Mouse (Mus musculus): Measurements from ENCODE around the gene Mmp15. TPM values are rescaled to one million over a fixed set of nuclear protein-coding genes. Genes with fewer than 3 reads are reported as not detected.

Gene Mmp15
- polyA plus RNA-seq, 1 experiment from 2014 or later = 41.3 TPM

DNA sequence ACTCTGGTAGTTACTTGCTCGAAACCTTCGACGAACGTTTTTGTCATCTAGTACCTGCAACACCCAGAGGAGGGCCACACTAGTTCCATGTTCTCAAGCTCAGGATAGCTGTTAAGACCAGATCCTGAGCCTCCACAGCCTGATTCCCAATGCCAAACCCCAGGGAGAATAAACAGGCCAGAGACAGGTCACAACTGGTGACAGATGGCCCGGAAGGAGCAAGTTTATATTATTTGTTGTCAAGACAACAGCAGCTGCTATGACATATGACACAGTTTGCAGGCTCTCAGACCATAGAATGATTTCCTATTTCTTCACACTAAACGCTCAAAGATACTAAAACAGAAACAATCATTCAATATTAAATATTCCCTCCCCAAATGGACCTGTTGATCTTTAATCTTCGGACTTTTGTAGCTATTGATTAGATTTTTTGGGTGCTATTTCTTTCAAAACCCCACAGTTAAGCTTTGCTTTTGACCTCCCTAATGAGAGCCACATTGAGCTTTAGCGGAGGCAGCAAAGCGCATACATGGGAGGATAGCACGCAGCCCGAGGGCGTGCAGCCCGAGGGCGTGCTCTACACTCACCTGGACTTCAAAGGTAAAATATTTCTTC, 70.2 kb downstream of the Mmp15 start:
- H3K4me3 ChIP-seq = no peak overlapping the region
- peaks cover 39% of the 10 kb centered on the region for H3K36me3 ChIP-seq
- H3K27ac ChIP-seq = no peak overlapping the region
- ATAC-seq (ENCODE audit: low FRiP score, low read depth) = no peak
- no peaks in the 10 kb centered on the region for H3K27me3 ChIP-seq (replicated peaks)
- H3K9me3 ChIP-seq = no peaks in the 10 kb centered on the region
- 95% methylated on average over 14 of the region's 14 CpGs for WGBS
- H3K4me1 ChIP-seq = peaks cover 11% of the 10 kb centered on the region; the same call in 1 of the 2 replicates
- no peak overlapping the region for H3K9ac ChIP-seq
- no peak overlapping the region for H3K4me2 ChIP-seq (replicated peaks)

Other genes with a start within 250 kb of the Mmp15 start
- 12.8 and 15.0 TPM in 2 replicates for gene Kifc3, start 149.5 kb upstream of the Mmp15 start, polyA plus RNA-seq (2016; fragmentation: Nextera tagmentation; extraction: Ambion mirVana)
- 0.47 and 0.85 TPM in 2 replicates for gene Cngb1, start 45.7 kb upstream of the Mmp15 start, polyA plus RNA-seq (2016; fragmentation: Nextera tagmentation; extraction: Ambion mirVana)
- 0.50 TPM in 1 of 2 replicates, not detected in the other for gene Tepp, start 41.7 kb upstream of the Mmp15 start, polyA plus RNA-seq (2016; fragmentation: Nextera tagmentation; extraction: Ambion mirVana)
- 19.8 and 20.5 TPM in 2 replicates for gene Zfp319, start 20.3 kb upstream of the Mmp15 start, polyA plus RNA-seq (2016; fragmentation: Nextera tagmentation; extraction: Ambion mirVana)
- gene Usb1, start 20.0 kb upstream of the Mmp15 start, polyA plus RNA-seq (2016; fragmentation: Nextera tagmentation; extraction: Ambion mirVana) = 36.4 and 39.2 TPM in 2 replicates
- 124 and 127 TPM in 2 replicates for gene Cfap20, start 82.6 kb downstream of the Mmp15 start, polyA plus RNA-seq (2016; fragmentation: Nextera tagmentation; extraction: Ambion mirVana)
- 9.1 and 12.6 TPM in 2 replicates for gene Csnk2a2, start 137.8 kb downstream of the Mmp15 start, polyA plus RNA-seq (2016; fragmentation: Nextera tagmentation; extraction: Ambion mirVana)
- gene Ccdc113, start 181.8 kb downstream of the Mmp15 start, polyA plus RNA-seq (2016; fragmentation: Nextera tagmentation; extraction: Ambion mirVana) = 0.20 TPM in 1 of 2 replicates, not detected in the other
- not detected in 2 replicates for gene Prss54, start 224.1 kb downstream of the Mmp15 start, polyA plus RNA-seq (2016; fragmentation: Nextera tagmentation; extraction: Ambion mirVana)

Measured in neural tube, embryonic 12.5 days (tissue).